Mouse (Mus musculus) limb, embryonic 10.5 days (tissue): Measurements from ENCODE around the gene Olfr718-ps1. TPM values are rescaled to one million over a fixed set of nuclear protein-coding genes. Genes with fewer than 3 reads are reported as not detected.
"Not testable (repeated sequence)": the region's sequence is repeated elsewhere in the genome, so short reads cannot be mapped to it uniquely, and the experiment has no call there.

Source experiments
- DNase-seq: peaks from one replicate; pipeline ENCODE4 v3.0.0-alpha.2; 2017; ENCODE audit warnings: low spot score
- H3K27ac ChIP-seq: fragments of 300-500 bp; sonication (generic); 2 replicates; pipeline ENCODE4 v1.5.1; 2016; ENCODE audit warnings: mild to moderate bottlenecking
- H3K27me3 ChIP-seq: fragments of 300-500 bp; sonication (generic); 2 replicates; pipeline ENCODE4 v1.6.1; 2016; ENCODE audit warnings: low read depth, mild to moderate bottlenecking; ENCODE audit not compliant: poor library complexity, severe bottlenecking
- H3K36me3 ChIP-seq: fragments of 300-500 bp; sonication (generic); 2 replicates; pipeline ENCODE4 v1.6.1; 2016; ENCODE audit warnings: mild to moderate bottlenecking, moderate library complexity
- H3K4me1 ChIP-seq: fragments of 300-500 bp; sonication (generic); 2 replicates; pipeline ENCODE4 v1.6.1; 2016
- H3K4me3 ChIP-seq: fragments of 300-500 bp; sonication (generic); 2 replicates; pipeline ENCODE4 v1.5.1; 2016; ENCODE audit warnings: mild to moderate bottlenecking, moderate library complexity
- H3K9me3 ChIP-seq: fragments of 300-500 bp; sonication (generic); replicated peaks from 2 replicates; pipeline ENCODE4 v1.6.1; 2016; ENCODE audit warnings: mild to moderate bottlenecking
- WGBS: fragments of 180-500 bp; shearing (Covaris S2); methylation state at CpG from one replicate; pipeline ENCODE4 v1.1.7; 2016; 5-methylcytosine and 5-hydroxymethylcytosine counted together
- polyA plus RNA-seq: library from polyadenylated mRNA; unstranded; fragments of >200 nt; fragmentation: Nextera tagmentation; extraction: Ambion mirVana; gene quantifications from 2 replicates; pipeline ENCODE4 v1.2.1, GENCODE M21; 2016

Olfr718-ps1 gene
- 0.06 TPM in 1 of 2 replicates, not detected in the other for polyA plus RNA-seq

- H3K27ac ChIP-seq, result no peak within 1 kb of the TSS
- H3K27me3 ChIP-seq, result no peaks in the 10 kb centered on the region
- H3K9me3 ChIP-seq, result no peaks in the 10 kb centered on the region
- H3K36me3 ChIP-seq, result no peaks in the 10 kb centered on the region
- DNase-seq, result no peak
- no peaks in the 10 kb centered on the region for H3K4me1 ChIP-seq
- H3K4me3 ChIP-seq, result no peak within 1 kb of the TSS
- WGBS, result 77% methylated on average over 3 of the region's 3 CpGs
Observed at GRCm38 (mm10) chr5:143147481-143147880, at the start of gene Olfr718-ps1. Gene Olfr718-ps1 (minus strand): TSS chr5:143147581.

DNA sequence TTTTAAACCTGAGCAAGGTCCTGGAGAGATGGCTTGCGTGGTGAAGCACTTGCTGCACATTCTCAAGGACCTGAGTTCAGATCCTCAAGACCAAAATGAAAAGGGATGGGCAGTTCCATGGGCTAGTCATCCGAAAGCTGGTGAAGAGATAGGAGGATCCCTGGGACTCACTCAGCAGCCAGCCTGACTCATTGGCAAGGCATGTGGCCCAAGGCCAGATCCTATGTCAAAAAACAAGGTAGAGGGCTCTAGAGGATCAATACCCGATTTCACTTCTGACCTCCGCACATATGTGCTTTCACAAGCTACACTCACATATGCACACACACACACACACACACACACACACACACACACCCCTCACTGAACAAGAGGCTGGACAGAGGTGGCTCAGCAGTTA lies 49.1 kb upstream of the Olfr718-ps1 start:
- Histone ChIP-seq H3K36me3 (no peaks in the 10 kb centered on the region), H3K27ac (no peak overlapping the region), H3K4me3 (no peak overlapping the region), H3K27me3 (no peaks in the 10 kb centered on the region), H3K9me3 (no peaks in the 10 kb centered on the region), H3K4me1 (no peaks in the 10 kb centered on the region)
- WGBS, result 93% methylated on average over 4 of the region's 4 CpGs
- DNase-seq, result no peak

- no peaks in the 10 kb centered on the region for H3K4me1 ChIP-seq
- H3K4me3 ChIP-seq, result no peak overlapping the region
- 75% methylated on average over 2 of the region's 2 CpGs for WGBS
- no peak for DNase-seq
- H3K27me3 ChIP-seq, result no peaks in the 10 kb centered on the region
- no peaks in the 10 kb centered on the region for H3K36me3 ChIP-seq
- H3K27ac ChIP-seq, result no peak overlapping the region
- H3K9me3 ChIP-seq, result no peaks in the 10 kb centered on the region
Observed at GRCm38 (mm10) chr5:143195166-143195565, 47.8 kb upstream of the Olfr718-ps1 start.

DNA sequence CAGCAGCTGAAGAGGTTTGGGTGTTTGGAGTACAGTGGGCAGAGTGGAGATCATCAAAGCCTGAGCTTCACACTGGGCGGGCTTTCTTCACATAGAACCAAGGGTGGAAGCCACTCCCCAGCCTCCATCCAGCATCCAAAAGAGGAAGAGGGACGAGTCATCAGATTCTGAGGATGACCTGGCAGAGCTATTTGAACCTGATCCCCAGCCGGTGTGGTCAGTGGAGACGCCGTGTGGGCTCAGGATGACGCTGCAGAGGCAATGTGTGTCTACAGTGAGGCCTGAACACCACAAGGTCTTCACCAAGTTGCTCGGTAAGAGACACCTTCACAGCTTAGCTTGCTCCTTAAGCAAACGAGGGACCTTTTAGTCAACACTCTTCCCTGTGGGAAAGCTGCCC lies 47.4 kb upstream of the Olfr718-ps1 start:
- DNase-seq, H3K27ac ChIP-seq, H3K27me3 ChIP-seq, H3K4me3 ChIP-seq, H3K4me1 ChIP-seq, H3K36me3 ChIP-seq, H3K9me3 ChIP-seq: not testable (repeated sequence)
- 67% methylated on average over 8 of the region's 8 CpGs for WGBS

GRCm38 (mm10) chr5:143192806-143193205 lies 45.4 kb upstream of the Olfr718-ps1 start:
- WGBS, result 91% methylated on average over 8 of the region's 8 CpGs
- no peak for DNase-seq

GRCm38 (mm10) chr5:143188014-143188413 lies 40.6 kb upstream of the Olfr718-ps1 start:
- WGBS, result 82% methylated on average over 1 of the region's 1 CpGs
- H3K27ac ChIP-seq, DNase-seq, H3K9me3 ChIP-seq, H3K27me3 ChIP-seq, H3K36me3 ChIP-seq, H3K4me1 ChIP-seq, H3K4me3 ChIP-seq: not testable (repeated sequence)

More at GRCm38 (mm10) chr5:143192806-143193205, 45.4 kb upstream of the Olfr718-ps1 start:
- no peaks in the 10 kb centered on the region for H3K27me3 ChIP-seq
- no peaks in the 10 kb centered on the region for H3K9me3 ChIP-seq
- no peak overlapping the region for H3K27ac ChIP-seq
- no peaks in the 10 kb centered on the region for H3K4me1 ChIP-seq
- no peaks in the 10 kb centered on the region for H3K36me3 ChIP-seq
- H3K4me3 ChIP-seq, result no peak overlapping the region

DNA sequence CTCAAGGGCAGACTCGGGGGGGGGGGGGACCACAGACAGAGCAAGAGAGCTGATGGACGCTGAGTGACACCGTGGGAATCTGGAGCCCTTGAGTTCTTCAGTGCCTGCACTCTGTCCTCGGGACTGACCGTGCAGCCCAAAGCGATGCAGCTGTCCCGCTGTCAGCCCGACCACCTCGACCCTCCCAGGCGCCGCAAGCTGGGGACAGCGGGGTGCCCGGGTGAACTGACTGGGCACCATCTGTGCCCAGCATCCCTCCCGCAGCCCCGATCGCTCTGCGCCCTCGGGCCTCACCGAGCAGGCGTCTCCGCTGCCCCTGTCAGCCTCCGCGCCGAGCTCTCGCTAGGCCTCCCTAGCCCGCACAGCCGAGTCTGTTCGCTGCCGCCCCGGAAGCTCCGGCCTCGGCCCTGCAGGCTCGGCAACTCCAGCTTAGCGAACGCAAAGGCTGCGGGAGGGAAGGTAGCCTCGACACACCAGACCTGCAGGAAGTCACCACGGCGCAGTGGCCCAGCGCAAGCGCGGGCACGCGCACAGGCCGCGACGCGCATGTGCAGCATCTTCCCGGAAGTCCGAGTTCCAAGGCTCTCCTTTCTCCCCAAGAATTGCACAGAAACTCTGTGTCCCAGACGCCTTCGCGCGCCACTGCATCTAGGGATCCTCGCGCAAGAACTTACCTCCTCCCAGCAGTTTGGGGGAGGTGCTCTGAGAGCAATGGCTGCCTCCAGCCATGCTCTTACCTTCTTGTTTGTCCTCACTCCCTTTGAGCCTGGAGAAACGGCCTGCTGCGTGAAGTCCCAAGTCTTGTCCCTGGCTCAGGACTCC lies 33.1 kb upstream of the Olfr718-ps1 start, which contains the start of the genes Rbak and Spdye4b:
Gene Rbak (minus strand): TSS at position 521 of the 822 bp plus-strand sequence.
Gene Spdye4b (plus strand): TSS at position 763 of the 822 bp plus-strand sequence.
- peaks cover 10% of the 10 kb centered on the region for H3K4me1 ChIP-seq
- WGBS, result under 1% methylated on average over 58 of the region's 58 CpGs
- DNase-seq, result peak; percentile 95
- peaks cover 35% of the 10 kb centered on the region for H3K36me3 ChIP-seq
- no peaks in the 10 kb centered on the region for H3K27me3 ChIP-seq
- no peaks in the 10 kb centered on the region for H3K9me3 ChIP-seq
- H3K27ac ChIP-seq, result peak within 1 kb of the TSS; percentile 92
- peak within 1 kb of the TSS; percentile 92 for H3K4me3 ChIP-seq

- DNase-seq, result no peak
- no peaks in the 10 kb centered on the region for H3K9me3 ChIP-seq
- H3K27ac ChIP-seq, result no peak overlapping the region
- H3K36me3 ChIP-seq, result peaks cover 48% of the 10 kb centered on the region
- peak overlapping the region; percentile 92; the same call in 1 of the 2 replicates for H3K4me3 ChIP-seq
- WGBS, result 49% methylated on average over 6 of the region's 6 CpGs
- H3K27me3 ChIP-seq, result no peaks in the 10 kb centered on the region
- H3K4me1 ChIP-seq, result peaks cover 10% of the 10 kb centered on the region
Observed at GRCm38 (mm10) chr5:143179179-143179578, 31.8 kb upstream of the Olfr718-ps1 start.

- Histone ChIP-seq H3K27me3 (no peaks in the 10 kb centered on the region), H3K9me3 (no peaks in the 10 kb centered on the region; the same call in 1 of the 2 replicates), H3K4me3 (no peak overlapping the region), H3K36me3 (peaks cover 63% of the 10 kb centered on the region), H3K27ac (no peak overlapping the region), H3K4me1 (peaks cover 10% of the 10 kb centered on the region)
- no peak for DNase-seq
- WGBS, result 88% methylated on average over 3 of the region's 3 CpGs
Observed at GRCm38 (mm10) chr5:143177541-143178200, 30.3 kb upstream of the Olfr718-ps1 start.

DNA sequence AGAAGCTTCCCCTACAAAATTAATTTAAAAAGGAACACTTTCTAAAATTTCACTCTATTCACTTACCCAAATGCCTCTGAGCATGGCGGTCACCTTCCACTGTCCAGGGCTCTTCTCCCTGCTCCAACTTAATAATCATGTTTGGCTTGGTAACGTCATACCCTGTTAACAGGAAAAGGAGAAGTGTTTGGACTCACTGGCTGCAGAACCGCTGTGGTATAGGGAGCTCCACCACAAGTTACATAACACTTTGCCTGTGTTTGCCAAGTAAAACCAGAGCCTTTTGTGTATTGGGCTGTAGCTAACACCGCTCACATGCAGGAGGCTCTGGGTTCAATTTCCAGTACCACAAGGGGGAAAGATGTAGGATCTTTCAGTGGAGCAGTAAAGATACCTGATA lies 28.6 kb upstream of the Olfr718-ps1 start:
- Histone ChIP-seq H3K4me1 (peaks cover 10% of the 10 kb centered on the region), H3K4me3 (no peak overlapping the region), H3K27me3 (no peaks in the 10 kb centered on the region), H3K9me3 (no peaks in the 10 kb centered on the region; the same call in 1 of the 2 replicates), H3K36me3 (peaks cover 80% of the 10 kb centered on the region), H3K27ac (no peak overlapping the region)
- no peak for DNase-seq
- 95% methylated on average over 4 of the region's 4 CpGs for WGBS

DNA sequence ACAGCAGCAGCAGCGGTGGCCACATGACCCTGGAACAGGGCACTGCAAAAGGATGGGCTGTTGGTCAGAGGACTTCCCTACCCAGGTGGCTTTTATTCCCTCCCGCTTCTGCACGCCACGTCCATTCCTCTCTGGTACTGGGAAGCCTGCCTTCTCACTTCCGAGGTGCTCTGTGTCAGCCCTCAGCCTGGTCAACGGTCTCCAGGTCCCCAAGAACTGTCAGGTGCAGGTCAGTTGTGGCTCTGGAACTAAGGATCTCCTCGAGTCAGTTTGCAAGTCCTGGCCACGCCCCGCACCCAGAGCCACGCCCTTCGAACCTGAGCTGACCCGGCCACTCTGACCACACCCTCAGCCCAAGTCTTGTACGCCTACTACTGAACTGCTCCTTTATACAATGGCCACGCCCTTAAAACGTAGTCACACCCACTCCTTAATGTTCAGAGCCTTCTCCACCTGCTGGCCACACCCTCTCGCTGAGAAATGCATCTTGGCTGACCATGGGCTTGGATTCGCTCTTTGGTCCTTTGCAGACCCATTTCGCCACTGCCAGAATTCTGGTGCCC lies 18.2 kb upstream of the Olfr718-ps1 start:
- peak overlapping the region; percentile 25; the same call in 1 of the 2 replicates for H3K4me3 ChIP-seq
- no peak overlapping the region for H3K27ac ChIP-seq
- H3K4me1 ChIP-seq, result peaks cover 8% of the 10 kb centered on the region
- H3K36me3 ChIP-seq, result no peaks in the 10 kb centered on the region
- 13% methylated on average over 18 of the region's 18 CpGs for WGBS
- H3K27me3 ChIP-seq, result peaks cover 12% of the 10 kb centered on the region; the same call in 1 of the 2 replicates
- no peak for DNase-seq
- H3K9me3 ChIP-seq, result no peaks in the 10 kb centered on the region

GRCm38 (mm10) chr5:143155534-143155933 lies 8.2 kb upstream of the Olfr718-ps1 start:
- Histone ChIP-seq H3K36me3 (no peaks in the 10 kb centered on the region), H3K4me3 (no peak overlapping the region), H3K9me3 (no peaks in the 10 kb centered on the region), H3K4me1 (no peaks in the 10 kb centered on the region), H3K27ac (no peak overlapping the region), H3K27me3 (peaks cover 57% of the 10 kb centered on the region)
- DNase-seq, result no peak
- WGBS, result 85% methylated on average over 3 of the region's 3 CpGs

DNA sequence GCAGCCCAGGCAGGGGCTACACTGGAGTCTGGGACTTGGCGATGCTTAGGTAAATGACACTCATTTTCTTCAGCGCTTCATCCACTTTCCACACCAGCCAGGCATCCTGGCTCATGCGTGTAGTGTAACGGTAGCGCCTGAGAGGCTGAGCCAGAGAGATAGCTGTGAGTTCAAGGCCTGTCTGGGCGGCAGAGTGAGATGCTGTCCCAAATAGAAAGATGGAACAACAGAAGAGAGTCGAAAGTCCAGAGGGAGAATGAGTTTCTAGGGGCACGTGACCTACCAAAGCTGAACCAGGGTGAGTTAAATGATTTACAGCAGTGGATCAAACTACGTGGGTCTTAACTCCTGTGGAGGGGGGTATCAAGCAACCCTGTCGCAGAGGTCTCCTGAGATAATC lies 6.4 kb upstream of the Olfr718-ps1 start:
- H3K27me3 ChIP-seq, result peaks cover 42% of the 10 kb centered on the region
- 89% methylated on average over 10 of the region's 10 CpGs for WGBS
- H3K9me3 ChIP-seq, result no peaks in the 10 kb centered on the region
- no peaks in the 10 kb centered on the region for H3K36me3 ChIP-seq
- no peak for DNase-seq
- H3K4me3 ChIP-seq, result no peak overlapping the region
- no peak overlapping the region for H3K27ac ChIP-seq
- no peaks in the 10 kb centered on the region for H3K4me1 ChIP-seq
